Mouse (Mus musculus) liver, postnatal 0 days (tissue): ENCODE results near the gene Sec24c.

Source experiments
- CTCF ChIP-seq: sonication (generic); IDR thresholded peaks from 2 replicates; pipeline ENCODE4 v1.5.1; 2016; ENCODE audit warnings: antibody characterized with exemption, low read depth
- EP300 ChIP-seq: IDR thresholded peaks from 2 replicates; pipeline ENCODE4 v1.6.1; 2016; ENCODE audit warnings: antibody characterized with exemption, low read depth, mild to moderate bottlenecking

DNA sequence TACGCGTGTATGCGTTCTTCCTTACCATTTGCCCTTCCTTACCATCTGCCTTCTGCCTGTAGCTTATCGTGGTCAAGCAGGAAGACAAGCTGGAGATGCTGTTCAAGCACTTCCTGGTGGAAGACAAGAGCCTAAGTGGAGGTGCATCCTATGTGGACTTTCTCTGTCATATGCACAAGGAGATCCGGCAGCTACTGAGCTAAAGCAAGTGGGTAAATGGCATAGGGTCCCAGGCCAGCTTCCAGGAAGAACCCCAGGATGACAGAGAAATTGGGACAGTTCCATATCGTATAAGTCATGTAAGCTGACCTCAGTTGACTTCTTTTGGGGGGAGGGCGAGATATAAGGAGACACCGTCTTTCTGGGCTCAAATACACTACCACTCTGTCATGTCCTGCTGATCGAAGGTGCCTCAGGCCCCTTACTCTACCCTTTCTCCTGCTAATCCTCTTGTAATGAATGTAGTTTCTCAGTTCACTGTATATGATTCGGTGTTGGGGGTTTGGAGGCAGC, 19.5 kb downstream of the Sec24c start:
- TF ChIP-seq EP300 (no peak), CTCF (no peak)
